Mouse (Mus musculus) kidney, postnatal 0 days (tissue): ENCODE data around the gene Pcsk6. TPM values are rescaled to one million over a fixed set of nuclear protein-coding genes. Genes with fewer than 3 reads are reported as not detected.

Experiments
- ATAC-seq: fragments of 200-750 bp; cut with Nextera tagmentation; replicated peaks from 2 replicates; pipeline ENCODE4 v1.8.0; 2017; ENCODE audit warnings: low read depth, moderate number of reproducible peaks, moderate TSS enrichment, moderate library complexity; ENCODE audit not compliant: low FRiP score
- DNase-seq: peaks from one replicate; pipeline ENCODE4 v3.0.0-alpha.2; 2016; ENCODE audit warnings: low spot score
- H3K27ac ChIP-seq: fragments of 300-500 bp; sonication (generic); 2 replicates; pipeline ENCODE4 v1.5.1; 2014; ENCODE audit warnings: mild to moderate bottlenecking
- H3K27me3 ChIP-seq: fragments of 300-500 bp; sonication (generic); 2 replicates; pipeline ENCODE4 v1.6.1; 2014; ENCODE audit warnings: low read length, mixed read lengths; ENCODE audit not compliant: insufficient read depth
- H3K36me3 ChIP-seq: fragments of 300-500 bp; sonication (generic); 2 replicates; pipeline ENCODE4 v1.6.1; 2014; ENCODE audit warnings: low read length, mixed read lengths; ENCODE audit not compliant: insufficient read depth
- H3K4me1 ChIP-seq: fragments of 300-500 bp; sonication (generic); replicated peaks from 2 replicates; pipeline ENCODE4 v1.6.1; 2014; ENCODE audit warnings: antibody characterized with exemption, low read length, mixed read lengths; ENCODE audit not compliant: insufficient read depth
- H3K4me2 ChIP-seq: fragments of 300-500 bp; sonication (generic); 2 replicates; pipeline ENCODE4 v1.6.1; 2014; ENCODE audit warnings: mild to moderate bottlenecking, low read length, moderate library complexity, mixed read lengths
- H3K4me3 ChIP-seq: fragments of 300-500 bp; sonication (generic); replicated peaks from 2 replicates; pipeline ENCODE4 v1.5.1; 2014; ENCODE audit warnings: low read depth, low read length
- H3K9ac ChIP-seq: fragments of 300-500 bp; sonication (generic); 2 replicates; pipeline ENCODE4 v1.6.1; 2014; ENCODE audit warnings: low read depth, low read length
- H3K9me3 ChIP-seq: fragments of 300-500 bp; sonication (generic); replicated peaks from 2 replicates; pipeline ENCODE4 v1.6.1; 2016; ENCODE audit warnings: low read length, inconsistent platforms, mixed read lengths
- CTCF ChIP-seq: IDR thresholded peaks from 2 replicates; pipeline ENCODE4 v1.5.1; 2016; ENCODE audit warnings: antibody characterized with exemption, low read depth, mild to moderate bottlenecking, moderate library complexity
- WGBS: fragments of 180-500 bp; shearing (Covaris S2); extraction: QIAGEN DNeasy Blood & Tissue Kit; methylation state at CpG from one replicate; pipeline ENCODE4 v1.1.7; 2014; 5-methylcytosine and 5-hydroxymethylcytosine counted together
- polyA plus RNA-seq: library from polyadenylated mRNA; unstranded; fragments of >200 nt; fragmentation: Nextera tagmentation; extraction: Ambion mirVana; gene quantifications from 2 replicates; pipeline ENCODE4 v1.2.1, GENCODE M21; 2015

Pcsk6 gene
- polyA plus RNA-seq, 1 experiment from 2014 or later, result 4.2 TPM

- H3K9me3 ChIP-seq, result no peaks in the 10 kb centered on the region
- 77% methylated on average over 5 of the region's 5 CpGs for WGBS
- DNase-seq, result no peak
- no peaks in the 10 kb centered on the region for H3K36me3 ChIP-seq
- H3K4me2 ChIP-seq, result no peak overlapping the region
- H3K4me1 ChIP-seq, result no peaks in the 10 kb centered on the region
- H3K27me3 ChIP-seq, result no peaks in the 10 kb centered on the region
- no peak for TF ChIP-seq CTCF
- H3K4me3 ChIP-seq, result no peak overlapping the region
- no peak for ATAC-seq
- H3K27ac ChIP-seq, result no peak overlapping the region
- no peak overlapping the region for H3K9ac ChIP-seq
Measured at GRCm38 (mm10) chr7:65958105-65958504, 96.6 kb downstream of the Pcsk6 start.

GRCm38 (mm10) chr7:65959221-65959924, 97.8 kb downstream of the Pcsk6 start:
- ATAC-seq (no peak), DNase-seq (no peak)
- Histone ChIP-seq H3K36me3 (no peaks in the 10 kb centered on the region), H3K9ac (no peak overlapping the region), H3K4me3 (no peak overlapping the region), H3K4me2 (no peak overlapping the region), H3K4me1 (no peaks in the 10 kb centered on the region), H3K9me3 (no peaks in the 10 kb centered on the region), H3K27ac (no peak overlapping the region), H3K27me3 (no peaks in the 10 kb centered on the region)
- TF ChIP-seq CTCF, result no peak
- 94% methylated on average over 9 of the region's 9 CpGs for WGBS

DNA sequence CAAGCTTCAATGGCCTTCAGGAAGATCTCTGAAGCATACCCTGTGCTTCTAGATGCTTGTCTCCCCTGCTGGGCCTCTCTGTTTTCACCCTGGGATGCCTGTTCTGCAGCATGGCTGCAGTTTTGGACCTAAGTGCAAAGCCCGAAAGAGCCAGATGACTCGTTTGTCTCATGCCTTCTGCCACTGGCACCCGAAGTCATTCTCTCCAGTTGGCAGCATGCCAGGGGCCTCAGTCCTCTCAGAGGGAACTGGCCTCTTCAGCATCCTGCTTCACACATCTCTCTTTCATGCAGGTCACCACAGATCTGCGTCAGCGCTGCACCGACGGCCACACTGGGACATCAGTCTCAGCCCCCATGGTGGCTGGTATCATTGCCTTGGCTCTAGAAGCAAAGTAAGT, 101.1 kb downstream of the Pcsk6 start:
- H3K4me1 ChIP-seq, result no peaks in the 10 kb centered on the region
- H3K27me3 ChIP-seq, result no peaks in the 10 kb centered on the region
- 81% methylated on average over 7 of the region's 7 CpGs for WGBS
- DNase-seq, result no peak
- no peak overlapping the region for H3K4me2 ChIP-seq
- no peaks in the 10 kb centered on the region for H3K36me3 ChIP-seq
- H3K27ac ChIP-seq, result no peak overlapping the region
- H3K9me3 ChIP-seq, result no peaks in the 10 kb centered on the region
- no peak overlapping the region for H3K4me3 ChIP-seq
- TF ChIP-seq CTCF, result no peak
- no peak for ATAC-seq
- no peak overlapping the region for H3K9ac ChIP-seq

- Histone ChIP-seq H3K4me1 (no peaks in the 10 kb centered on the region), H3K9me3 (no peaks in the 10 kb centered on the region), H3K4me2 (no peak overlapping the region), H3K36me3 (no peaks in the 10 kb centered on the region), H3K27ac (no peak overlapping the region), H3K4me3 (no peak overlapping the region), H3K27me3 (no peaks in the 10 kb centered on the region), H3K9ac (no peak overlapping the region)
- DNase-seq, result no peak
- no peak for TF ChIP-seq CTCF
- no peak for ATAC-seq
Measured at GRCm38 (mm10) chr7:65964398-65964797, 102.9 kb downstream of the Pcsk6 start.

- 85% methylated on average over 10 of the region's 10 CpGs for WGBS
- no peak for DNase-seq
- Histone ChIP-seq H3K9ac (no peak overlapping the region), H3K9me3 (no peaks in the 10 kb centered on the region), H3K4me1 (no peaks in the 10 kb centered on the region), H3K27ac (no peak overlapping the region), H3K4me3 (no peak overlapping the region), H3K27me3 (no peaks in the 10 kb centered on the region), H3K36me3 (no peaks in the 10 kb centered on the region), H3K4me2 (no peak overlapping the region)
- no peak for TF ChIP-seq CTCF
- ATAC-seq, result no peak
Measured at GRCm38 (mm10) chr7:65971301-65971700, 109.8 kb downstream of the Pcsk6 start.

DNA sequence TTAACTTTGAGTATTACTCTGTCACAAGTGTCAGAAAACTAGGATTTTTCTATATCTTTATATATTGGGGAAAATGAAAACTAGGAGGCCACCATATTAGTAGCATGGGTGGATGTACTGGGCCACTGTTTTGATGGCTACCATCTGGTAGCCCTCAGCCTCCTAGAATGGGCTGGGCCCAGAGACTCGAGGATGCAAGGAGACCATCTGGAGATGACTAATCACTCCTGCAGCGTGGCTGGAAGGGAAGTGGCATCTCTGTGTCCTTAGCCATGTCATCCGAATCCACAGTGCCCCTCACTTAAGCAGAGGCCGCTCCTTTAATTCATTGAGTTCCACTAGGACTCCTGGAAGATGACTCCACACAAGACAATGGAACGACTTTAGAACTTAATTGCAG, 115.8 kb downstream of the Pcsk6 start:
- no peak overlapping the region for H3K4me2 ChIP-seq
- H3K27me3 ChIP-seq, result no peaks in the 10 kb centered on the region
- no peaks in the 10 kb centered on the region for H3K9me3 ChIP-seq
- TF ChIP-seq CTCF, result no peak
- DNase-seq (no peak), ATAC-seq (no peak)
- H3K36me3 ChIP-seq, result no peaks in the 10 kb centered on the region
- WGBS, result 56% methylated on average over 5 of the region's 5 CpGs
- H3K9ac ChIP-seq, result no peak overlapping the region
- no peak overlapping the region for H3K4me3 ChIP-seq
- no peak overlapping the region for H3K27ac ChIP-seq
- peaks cover 3% of the 10 kb centered on the region; the same call in 1 of the 2 replicates for H3K4me1 ChIP-seq

DNA sequence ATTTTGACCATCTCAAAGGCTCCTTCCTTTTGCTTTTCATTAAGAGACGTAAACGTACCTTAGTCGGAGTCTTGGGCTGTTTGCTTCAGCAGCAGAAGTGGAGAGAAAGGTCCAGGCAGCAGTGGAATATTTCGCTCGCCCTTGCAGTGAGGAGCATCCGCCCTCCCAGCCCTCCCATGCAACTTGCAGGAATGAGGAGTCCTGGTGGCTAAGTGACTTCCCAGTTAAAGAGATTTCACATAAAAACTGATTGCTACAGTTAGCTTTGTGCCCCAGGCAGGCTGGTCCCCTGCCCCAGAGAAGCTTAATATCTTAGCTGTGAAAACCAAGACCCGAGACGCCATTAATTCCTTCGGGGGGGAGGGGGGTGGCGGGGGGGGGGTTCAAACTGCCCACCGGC, 116.4 kb downstream of the Pcsk6 start:
- no peak for TF ChIP-seq CTCF
- 60% methylated on average over 11 of the region's 11 CpGs for WGBS

More for the DNA sequence above, 116.4 kb downstream of the Pcsk6 start:
- Histone ChIP-seq H3K9ac (no peak overlapping the region), H3K27ac (no peak overlapping the region), H3K4me1 (peaks cover 3% of the 10 kb centered on the region; the same call in 1 of the 2 replicates), H3K27me3 (no peaks in the 10 kb centered on the region), H3K4me3 (no peak overlapping the region), H3K9me3 (no peaks in the 10 kb centered on the region), H3K36me3 (no peaks in the 10 kb centered on the region), H3K4me2 (no peak overlapping the region)
- no peak for DNase-seq
- ATAC-seq, result no peak
